Mouse (Mus musculus) small intestine, adult 2 months (tissue): ENCODE data around the gene Aplp1.

Experiments
- CTCF ChIP-seq: fragments of 200-500 bp; IDR thresholded peaks from 2 replicates; pipeline ENCODE4 v1.5.1; 2012; ENCODE audit warnings: low read depth, mild to moderate bottlenecking, control low read depth, inconsistent platforms, low read length, moderate library complexity, mixed read lengths; ENCODE audit not compliant: insufficient replicate concordance, insufficient read length; ENCODE audit errors: extremely low read depth
- POLR2A ChIP-seq: fragments of 200-500 bp; IDR thresholded peaks from 2 replicates; pipeline ENCODE4 v1.6.1; 2012; ENCODE audit warnings: low read depth, mild to moderate bottlenecking, control low read depth, inconsistent platforms, low read length, moderate library complexity

DNA sequence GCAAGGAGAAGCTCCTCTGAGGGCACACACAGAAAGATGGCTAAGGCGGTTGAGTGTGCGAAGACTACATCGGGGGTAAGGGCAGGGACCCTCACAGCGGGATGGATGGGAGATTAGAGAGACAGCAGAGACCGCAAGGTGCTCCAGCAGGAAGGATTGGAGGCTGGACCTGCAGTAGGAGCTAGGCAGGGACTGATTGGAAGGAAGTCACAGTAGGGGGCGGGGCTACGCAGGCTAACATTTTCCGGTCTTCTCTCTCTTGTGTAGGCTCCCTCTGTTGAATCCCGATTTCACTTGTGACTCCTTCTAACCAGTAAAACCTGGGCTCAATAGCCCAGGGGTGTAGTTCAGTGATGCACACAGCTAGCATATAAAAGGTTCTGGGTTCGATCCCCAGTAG, 8.5 kb downstream of the Aplp1 start:
- TF ChIP-seq CTCF (no peak), POLR2A (no peak)
